Mouse (Mus musculus): Measurements from ENCODE around the gene Shank3. TPM values are rescaled to one million over a fixed set of nuclear protein-coding genes. Genes with fewer than 3 reads are reported as not detected.

The Shank3 gene
- total and polyA plus RNA-seq, 2 experiments from 2014 or later: 12.6 to 63.2 TPM

DNA sequence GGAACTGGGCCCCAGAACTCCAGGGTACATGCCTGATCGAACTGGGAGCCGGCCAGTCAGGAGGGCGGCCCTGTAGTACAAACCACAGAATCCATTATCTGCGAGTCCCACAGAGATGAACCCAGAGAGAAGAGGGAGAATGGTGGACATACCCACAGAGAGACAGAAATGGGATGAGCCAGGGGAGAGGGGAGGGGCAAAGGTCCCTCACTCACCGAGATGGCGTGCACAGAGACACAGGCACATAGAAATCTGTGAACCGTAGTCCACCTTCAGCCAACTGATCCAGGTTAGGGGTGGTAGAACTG lies 24.2 kb upstream of the Shank3 start:
- 96% methylated on average over 7 of the region's 7 CpGs for WGBS
- no peak for ATAC-seq (ENCODE audit: low FRiP score)
- H3K4me2 ChIP-seq (ENCODE audit: low read depth, low read length, poor library complexity, severe bottlenecking): peak overlapping the region; percentile 69
- no peak overlapping the region for H3K27ac ChIP-seq (ENCODE audit: low read depth, low read length)
- peak overlapping the region; percentile 47; the same call in 1 of the 2 replicates for H3K4me3 ChIP-seq (ENCODE audit: low read depth, low read length)
- H3K9ac ChIP-seq (replicated peaks; ENCODE audit: low read length, poor library complexity, severe bottlenecking): peak overlapping the region; percentile 65
- no peak for DNase-seq (ENCODE audit: low spot score)
- no peaks in the 10 kb centered on the region for H3K9me3 ChIP-seq (ENCODE audit: low read length)
- H3K4me1 ChIP-seq (ENCODE audit: insufficient read depth, low read length): peaks cover 14% of the 10 kb centered on the region
- H3K36me3 ChIP-seq (ENCODE audit: insufficient read depth, low read length): 0 out of 2 replicates have a peak, but pooled peaks cover 3% of the 10 kb centered on the region
- no peaks in the 10 kb centered on the region for H3K27me3 ChIP-seq (ENCODE audit: insufficient read depth, low read length)
- TF ChIP-seq CTCF (IDR thresholded peaks at IDR 0.05): no peak

DNA sequence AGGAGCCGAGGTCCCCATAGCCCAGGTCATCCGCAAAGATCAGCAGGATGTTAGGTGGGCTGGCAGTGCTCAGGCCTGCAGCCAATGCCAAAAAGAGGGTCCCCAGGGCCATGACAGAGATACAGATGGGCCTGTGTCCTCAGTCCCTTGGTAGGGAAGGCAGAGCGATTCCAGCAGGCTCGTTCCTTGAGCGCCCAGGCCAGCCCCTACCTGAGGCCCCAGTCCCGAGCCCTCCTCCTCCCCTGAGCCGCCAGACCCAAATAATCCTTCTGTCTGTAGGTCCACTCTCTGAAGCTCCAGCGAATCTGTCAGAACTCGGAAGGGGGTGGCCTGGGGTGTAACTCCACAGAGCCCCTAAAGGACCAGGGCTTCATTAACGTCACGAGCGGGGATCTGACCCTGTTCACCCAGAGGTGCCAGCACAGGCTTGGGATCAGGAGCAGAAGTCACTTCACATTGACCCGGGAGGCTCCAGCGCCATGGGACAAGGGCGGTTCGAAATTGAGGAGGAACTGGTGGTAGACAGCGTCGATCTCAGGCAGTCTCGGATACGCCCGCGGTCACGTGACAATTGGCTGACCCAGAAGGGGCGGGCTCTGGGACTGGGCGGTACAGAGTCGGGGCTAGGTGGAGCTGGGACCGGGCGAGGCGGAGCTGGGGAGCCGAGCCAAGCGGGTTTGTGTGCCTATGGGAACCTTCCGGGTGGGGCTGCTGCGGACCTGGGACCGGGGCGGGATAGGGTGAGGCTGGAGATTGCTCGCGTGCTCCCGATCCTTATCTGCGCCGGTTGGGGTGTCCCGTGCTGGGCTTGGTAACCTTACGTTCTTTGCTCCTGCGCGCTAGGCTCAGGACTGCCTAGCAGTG lies 23.6 kb upstream of the Shank3 start:
- peak; percentile 95 for ATAC-seq (ENCODE audit: low FRiP score)
- Histone ChIP-seq H3K36me3 (ENCODE audit: insufficient read depth, low read length) (0 out of 2 replicates have a peak, but pooled peaks cover 3% of the 10 kb centered on the region), H3K4me1 (ENCODE audit: insufficient read depth, low read length) (peaks cover 14% of the 10 kb centered on the region), H3K4me2 (ENCODE audit: low read depth, low read length, poor library complexity, severe bottlenecking) (peak overlapping the region; percentile 69), H3K9ac (replicated peaks; ENCODE audit: low read length, poor library complexity, severe bottlenecking) (peak overlapping the region; percentile 65), H3K4me3 (ENCODE audit: low read depth, low read length) (peak overlapping the region; percentile 47), H3K27ac (ENCODE audit: low read depth, low read length) (peak overlapping the region; percentile 81), H3K9me3 (ENCODE audit: low read length) (no peaks in the 10 kb centered on the region), H3K27me3 (ENCODE audit: insufficient read depth, low read length) (no peaks in the 10 kb centered on the region)
- 8% methylated on average over 44 of the region's 44 CpGs for WGBS
- DNase-seq (ENCODE audit: low spot score): peak; percentile 91
- TF ChIP-seq CTCF (IDR thresholded peaks at IDR 0.05): 0 out of 2 replicates have a peak, but pooled peaks have one; percentile 9

- ATAC-seq (ENCODE audit: low FRiP score) (peak; percentile 49; the same call in 1 of the 2 replicates), DNase-seq (ENCODE audit: low spot score) (peak; percentile 62)
- Histone ChIP-seq H3K4me1 (ENCODE audit: insufficient read depth, low read length) (peaks cover 14% of the 10 kb centered on the region), H3K27me3 (ENCODE audit: insufficient read depth, low read length) (no peaks in the 10 kb centered on the region), H3K4me2 (ENCODE audit: low read depth, low read length, poor library complexity, severe bottlenecking) (peak overlapping the region; percentile 69), H3K36me3 (ENCODE audit: insufficient read depth, low read length) (0 out of 2 replicates have a peak, but pooled peaks cover 3% of the 10 kb centered on the region), H3K9ac (replicated peaks; ENCODE audit: low read length, poor library complexity, severe bottlenecking) (peak overlapping the region; percentile 65), H3K4me3 (ENCODE audit: low read depth, low read length) (peak overlapping the region; percentile 47), H3K9me3 (ENCODE audit: low read length) (no peaks in the 10 kb centered on the region), H3K27ac (ENCODE audit: low read depth, low read length) (peak overlapping the region; percentile 81)
- no peak for TF ChIP-seq CTCF (IDR thresholded peaks at IDR 0.05)
- 5% methylated on average over 5 of the region's 5 CpGs for WGBS
Observed at GRCm38 (mm10) chr15:89476475-89476815, 23.0 kb upstream of the Shank3 start.

GRCm38 (mm10) chr15:89477091-89477491 lies 22.3 kb upstream of the Shank3 start, which contains the start of gene Arsa:
Gene Arsa (minus strand): TSS chr15:89477425.
- Histone ChIP-seq H3K4me1 (ENCODE audit: insufficient read depth, low read length) (peaks cover 14% of the 10 kb centered on the region), H3K27me3 (ENCODE audit: insufficient read depth, low read length) (no peaks in the 10 kb centered on the region), H3K9me3 (ENCODE audit: low read length) (no peaks in the 10 kb centered on the region), H3K9ac (replicated peaks; ENCODE audit: low read length, poor library complexity, severe bottlenecking) (peak within 1 kb of the TSS; percentile 65), H3K4me2 (ENCODE audit: low read depth, low read length, poor library complexity, severe bottlenecking) (peak within 1 kb of the TSS; percentile 69), H3K36me3 (ENCODE audit: insufficient read depth, low read length) (0 out of 2 replicates have a peak, but pooled peaks cover 3% of the 10 kb centered on the region), H3K4me3 (ENCODE audit: low read depth, low read length) (peak within 1 kb of the TSS; percentile 47), H3K27ac (ENCODE audit: low read depth, low read length) (peak within 1 kb of the TSS; percentile 81)
- 30% methylated on average over 9 of the region's 9 CpGs for WGBS
- TF ChIP-seq CTCF (IDR thresholded peaks at IDR 0.05): no peak
- DNase-seq (ENCODE audit: low spot score) (no peak), ATAC-seq (ENCODE audit: low FRiP score) (no peak)

DNA sequence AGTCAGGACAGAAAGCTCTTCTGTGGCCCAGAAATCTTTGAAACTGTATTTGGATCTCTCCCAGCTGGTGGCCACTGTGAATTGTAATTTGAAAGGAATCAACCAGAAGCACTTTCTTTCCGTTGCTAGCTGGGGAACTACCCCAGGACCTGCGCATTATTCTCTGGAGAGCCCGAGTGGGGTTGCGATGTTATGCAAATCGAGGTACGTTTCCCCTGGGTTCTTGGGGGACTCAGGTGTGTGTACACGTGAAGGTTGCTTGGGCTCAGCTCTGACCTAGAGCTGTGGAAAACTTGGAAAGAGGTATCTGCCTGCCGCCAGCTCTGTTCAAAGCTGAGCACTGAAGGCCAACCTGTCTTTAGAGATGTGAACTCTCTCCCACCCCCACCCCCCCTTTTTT lies 21.6 kb upstream of the Shank3 start:
- Histone ChIP-seq H3K4me3 (ENCODE audit: low read depth, low read length) (no peak overlapping the region), H3K4me1 (ENCODE audit: insufficient read depth, low read length) (peaks cover 14% of the 10 kb centered on the region), H3K9me3 (ENCODE audit: low read length) (no peaks in the 10 kb centered on the region), H3K9ac (replicated peaks; ENCODE audit: low read length, poor library complexity, severe bottlenecking) (no peak overlapping the region), H3K27ac (ENCODE audit: low read depth, low read length) (no peak overlapping the region), H3K4me2 (ENCODE audit: low read depth, low read length, poor library complexity, severe bottlenecking) (no peak overlapping the region), H3K27me3 (ENCODE audit: insufficient read depth, low read length) (no peaks in the 10 kb centered on the region), H3K36me3 (ENCODE audit: insufficient read depth, low read length) (0 out of 2 replicates have a peak, but pooled peaks cover 3% of the 10 kb centered on the region)
- no peak for TF ChIP-seq CTCF (IDR thresholded peaks at IDR 0.05)
- no peak for ATAC-seq (ENCODE audit: low FRiP score)
- DNase-seq (ENCODE audit: low spot score): no peak
- WGBS: 42% methylated on average over 8 of the region's 8 CpGs

- Histone ChIP-seq H3K27me3 (ENCODE audit: insufficient read depth, low read length) (no peaks in the 10 kb centered on the region), H3K9ac (replicated peaks; ENCODE audit: low read length, poor library complexity, severe bottlenecking) (no peak overlapping the region), H3K36me3 (ENCODE audit: insufficient read depth, low read length) (no peaks in the 10 kb centered on the region), H3K27ac (ENCODE audit: low read depth, low read length) (no peak overlapping the region), H3K4me3 (ENCODE audit: low read depth, low read length) (no peak overlapping the region), H3K9me3 (ENCODE audit: low read length) (no peaks in the 10 kb centered on the region), H3K4me1 (ENCODE audit: insufficient read depth, low read length) (peaks cover 14% of the 10 kb centered on the region), H3K4me2 (ENCODE audit: low read depth, low read length, poor library complexity, severe bottlenecking) (no peak overlapping the region)
- no peak for ATAC-seq (ENCODE audit: low FRiP score)
- no peak for DNase-seq (ENCODE audit: low spot score)
- TF ChIP-seq CTCF (IDR thresholded peaks at IDR 0.05): no peak
- 95% methylated on average over 3 of the region's 3 CpGs for WGBS
Observed at GRCm38 (mm10) chr15:89478622-89479021, 20.8 kb upstream of the Shank3 start.
